Mouse (Mus musculus): Measurements from ENCODE around the gene Crebbp.

DNA sequence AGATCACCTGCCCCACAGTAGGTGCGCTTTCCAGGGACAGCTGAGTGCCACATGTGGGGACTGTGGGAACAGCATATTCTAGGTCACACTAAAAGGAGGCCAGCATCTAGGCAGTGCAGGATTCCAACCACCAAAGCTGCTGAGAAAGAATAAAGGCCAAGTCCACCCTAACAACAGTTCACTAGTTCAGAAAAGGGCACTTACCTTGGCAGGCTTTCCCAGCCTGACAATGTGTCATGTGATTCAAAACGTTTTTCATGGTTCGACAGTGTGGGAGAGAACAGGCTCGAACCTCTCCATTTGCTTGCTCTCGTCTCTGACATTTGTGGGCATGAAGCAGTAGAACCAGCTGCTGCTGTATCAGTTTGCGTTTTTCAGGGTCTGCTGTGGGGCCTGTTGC, 75.3 kb downstream of the Crebbp start:
- TF ChIP-seq CTCF (IDR thresholded peaks at IDR 0.05; ENCODE audit: low read depth) (no peak), EP300 (IDR thresholded peaks at IDR 0.05; ENCODE audit: low read depth) (no peak)
